Mouse (Mus musculus): Measurements from ENCODE around the gene Foxn1.

Foxn1 gene

GRCm38 (mm10) chr11:78327634-78328511, 58.5 kb downstream of the Foxn1 start, which contains the start of gene Pigs:
Gene Pigs (plus strand): TSS chr11:78328415.
- peak; percentile 98 for DNase-seq (ENCODE audit: low spot score)

- DNase-seq (ENCODE audit: low spot score) = no peak
Observed at GRCm38 (mm10) chr11:78327215-78327614, 59.1 kb downstream of the Foxn1 start.

- no peak for DNase-seq (ENCODE audit: low spot score)
Observed at GRCm38 (mm10) chr11:78324965-78325364, 61.4 kb downstream of the Foxn1 start.

GRCm38 (mm10) chr11:78324000-78324785, 62.2 kb downstream of the Foxn1 start:
- DNase-seq (ENCODE audit: low spot score) = no peak

GRCm38 (mm10) chr11:78322860-78323259, 63.5 kb downstream of the Foxn1 start, which contains the start of gene Aldoc:
Gene Aldoc (plus strand): TSS chr11:78322968.
- peak; percentile 82 for DNase-seq (ENCODE audit: low spot score)

GRCm38 (mm10) chr11:78322076-78322831, 64.1 kb downstream of the Foxn1 start:
- DNase-seq (ENCODE audit: low spot score) = no peak

- DNase-seq (ENCODE audit: low spot score) = no peak
Observed at GRCm38 (mm10) chr11:78318411-78318810, 67.9 kb downstream of the Foxn1 start.

- DNase-seq (ENCODE audit: low spot score) = no peak
Observed at GRCm38 (mm10) chr11:78313662-78314061, 72.7 kb downstream of the Foxn1 start.

GRCm38 (mm10) chr11:78310861-78311511, 75.4 kb downstream of the Foxn1 start:
- DNase-seq (ENCODE audit: low spot score) = no peak

Measured in embryo, embryonic 10.5 days (tissue).